Mouse (Mus musculus) testis, adult 2 months (tissue): Measurements from ENCODE around the gene Trip11.

Experiments
- CTCF ChIP-seq: fragments of 200-500 bp; IDR thresholded peaks from 2 replicates; pipeline ENCODE4 v1.5.1; 2012; ENCODE audit warnings: low read depth, mild to moderate bottlenecking, inconsistent platforms, low read length, moderate library complexity; ENCODE audit not compliant: control insufficient read depth, insufficient read depth, insufficient replicate concordance
- POLR2A ChIP-seq: fragments of 200-500 bp; IDR thresholded peaks from 2 replicates; pipeline ENCODE4 v1.6.1; 2012; ENCODE audit warnings: low read depth, mild to moderate bottlenecking, inconsistent platforms, low read length, moderate library complexity; ENCODE audit not compliant: control insufficient read depth

GRCm38 (mm10) chr12:101834715-101835114 lies 78.4 kb downstream of the Trip11 start:
- TF ChIP-seq POLR2A (no peak), CTCF (no peak)
